Mouse (Mus musculus) hindbrain, embryonic 13.5 days (tissue): ENCODE measurements at regions not wholly inside any gene's neighbourhood (a gene's known extent, or its start where the extent isn't known, plus 50 kb on each side); places are given as distances from the start of the nearest gene placed in this dataset.

ENCODE experiments used
- ATAC-seq: fragments of 200-750 bp; cut with Nextera tagmentation; 2 replicates; pipeline ENCODE4 v1.8.0; 2017; ENCODE audit warnings: moderate TSS enrichment; ENCODE audit not compliant: low FRiP score
- H3K27ac ChIP-seq: fragments of 300-500 bp; sonication (generic); 2 replicates; pipeline ENCODE4 v1.5.1; 2015; ENCODE audit warnings: inconsistent platforms, mild to moderate bottlenecking, moderate library complexity
- H3K27me3 ChIP-seq: fragments of 300-500 bp; sonication (generic); 2 replicates; pipeline ENCODE4 v1.6.1; 2015; ENCODE audit warnings: mild to moderate bottlenecking, inconsistent platforms
- H3K36me3 ChIP-seq: fragments of 300-500 bp; sonication (generic); 2 replicates; pipeline ENCODE4 v1.6.1; 2015; ENCODE audit warnings: mild to moderate bottlenecking, inconsistent platforms
- H3K4me1 ChIP-seq: fragments of 300-500 bp; sonication (generic); replicated peaks from 2 replicates; pipeline ENCODE4 v1.6.1; 2015; ENCODE audit warnings: inconsistent platforms
- H3K4me2 ChIP-seq: fragments of 300-500 bp; sonication (generic); 2 replicates; pipeline ENCODE4 v1.6.1; 2015; ENCODE audit warnings: inconsistent platforms, mild to moderate bottlenecking, moderate library complexity
- H3K4me3 ChIP-seq: fragments of 300-500 bp; sonication (generic); 2 replicates; pipeline ENCODE4 v1.5.1; 2015; ENCODE audit warnings: mild to moderate bottlenecking, inconsistent platforms
- H3K9ac ChIP-seq: fragments of 300-500 bp; sonication (generic); 2 replicates; pipeline ENCODE4 v1.6.1; 2015; ENCODE audit warnings: mild to moderate bottlenecking, inconsistent platforms
- H3K9me3 ChIP-seq: fragments of 300-500 bp; sonication (generic); 2 replicates; pipeline ENCODE4 v1.6.1; 2016; ENCODE audit warnings: inconsistent platforms
- WGBS: fragments of 180-500 bp; shearing (Covaris S2); methylation state at CpG from one replicate; pipeline ENCODE4 v1.1.7; 2015; 5-methylcytosine and 5-hydroxymethylcytosine counted together

DNA sequence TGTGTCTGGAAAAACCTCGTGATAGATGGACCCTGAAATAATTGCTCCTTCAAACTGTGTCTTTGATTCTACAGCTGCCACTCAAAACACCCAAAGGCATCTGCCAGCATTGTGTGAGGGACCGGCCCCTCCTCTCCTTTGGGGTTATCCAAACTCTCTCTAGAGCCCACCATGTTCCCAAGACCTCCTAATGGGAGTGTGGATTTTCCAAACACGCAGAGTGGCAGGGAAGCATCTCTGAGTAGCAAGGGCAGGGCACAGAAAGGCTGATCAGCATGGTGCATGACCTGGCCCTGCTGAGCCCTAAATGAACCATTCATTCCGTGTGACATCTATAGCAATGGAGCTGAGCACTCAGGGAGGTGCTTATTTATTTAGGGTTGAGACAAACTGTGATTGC, 186.1 kb upstream of the Ctnna2 start:
- H3K4me2 ChIP-seq, result no peak overlapping the region
- 3% methylated on average over 4 of the region's 4 CpGs for WGBS
- no peaks in the 10 kb centered on the region for H3K36me3 ChIP-seq
- H3K27me3 ChIP-seq, result 0 out of 2 replicates have a peak, but pooled peaks cover 11% of the 10 kb centered on the region
- H3K4me3 ChIP-seq, result no peak overlapping the region
- no peaks in the 10 kb centered on the region for H3K9me3 ChIP-seq
- peaks cover 9% of the 10 kb centered on the region for H3K4me1 ChIP-seq
- no peak overlapping the region for H3K9ac ChIP-seq
- ATAC-seq, result peak; percentile 43; the same call in 1 of the 2 replicates
- H3K27ac ChIP-seq, result no peak overlapping the region; the same call in 1 of the 2 replicates
